12 mouse cellular contexts compared by ENCODE assay signal in the genomic region with DNA sequence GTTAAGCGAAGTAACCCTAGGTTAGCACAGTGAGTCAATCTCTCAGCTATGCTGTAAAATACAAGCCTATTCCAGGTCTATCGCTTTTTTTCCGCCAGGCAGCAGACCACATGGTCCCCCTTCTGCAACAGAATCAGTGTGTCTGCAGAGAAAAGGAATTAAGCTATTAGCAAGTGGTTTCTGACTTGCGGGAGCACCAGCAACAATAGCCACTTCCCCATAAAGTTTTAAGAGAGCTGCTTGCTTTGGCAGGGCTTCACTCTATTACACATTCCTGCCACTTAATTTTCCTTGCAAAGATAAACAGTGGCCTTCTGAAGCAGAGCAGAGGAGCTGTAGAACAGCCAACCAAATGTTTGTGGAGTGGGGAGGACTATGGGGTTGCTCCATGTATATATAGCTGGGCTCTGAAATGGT. TPM values are rescaled to one million over a fixed set of nuclear protein-coding genes. Genes with fewer than 3 reads are reported as not detected.
DNase-seq lines count a peak whose midpoint lies in the region; ATAC-seq and TF ChIP-seq lines count a peak whose summit lies in the region.
"Had no signal": no experiment of that assay in that cellular context is flagged by ENCODE, and none has a peak within 500 bp of the region (broad histone marks: within the 10 kb centered on the region; RNA-seq: fewer than 3 reads in every experiment).

No protein-coding gene starts in this region.

- 0 out of 2 replicates have a peak, but pooled peaks cover 10% of the 10 kb centered on the region for H3K4me1 ChIP-seq in lung, embryonic 14.5 days (ENCODE audit: insufficient read depth)
- H3K4me1 ChIP-seq in midbrain, embryonic 13.5 days (replicated peaks) = no peaks in the 10 kb centered on the region
- H3K4me1 ChIP-seq: forebrain, embryonic 13.5 days; liver, embryonic 13.5 days had no signal

- H3K4me3 ChIP-seq in lung, embryonic 14.5 days (ENCODE audit: low read depth, low read length) = no peak overlapping the region
- H3K4me3 ChIP-seq in midbrain, embryonic 13.5 days (replicated peaks) = no peak overlapping the region
- H3K4me3 ChIP-seq: forebrain, embryonic 13.5 days; liver, embryonic 13.5 days had no signal

- 47% methylated on average over 4 of the region's 4 CpGs for WGBS in lung, embryonic 14.5 days
- WGBS in midbrain, embryonic 13.5 days = 71% methylated on average over 4 of the region's 4 CpGs

- peak; percentile 51 for TF ChIP-seq CTCF in lung, embryonic 14.5 days (IDR thresholded peaks at IDR 0.05; ENCODE audit: low read depth)

- peak; percentile 99 for ATAC-seq in lung, embryonic 14.5 days (ENCODE audit: insufficient read depth)
- ATAC-seq in midbrain, embryonic 13.5 days = no peak
- ATAC-seq: forebrain, embryonic 13.5 days had no signal

- no peak overlapping the region for H3K9ac ChIP-seq in lung, embryonic 14.5 days
- H3K9ac ChIP-seq in midbrain, embryonic 13.5 days (replicated peaks) = no peak overlapping the region
- H3K9ac ChIP-seq: forebrain, embryonic 13.5 days; liver, embryonic 13.5 days had no signal

- peak overlapping the region; percentile 65 for H3K27ac ChIP-seq in lung, embryonic 14.5 days (ENCODE audit: low read depth)
- no peak overlapping the region for H3K27ac ChIP-seq in midbrain, embryonic 13.5 days
- H3K27ac ChIP-seq: forebrain, embryonic 13.5 days; liver, embryonic 13.5 days had no signal

- H3K4me2 ChIP-seq in lung, embryonic 14.5 days = peak overlapping the region; percentile 12; the same call in 1 of the 2 replicates
- H3K4me2 ChIP-seq in midbrain, embryonic 13.5 days (replicated peaks) = no peak overlapping the region
- H3K4me2 ChIP-seq: forebrain, embryonic 13.5 days; liver, embryonic 13.5 days had no signal

- peak; percentile 37 for DNase-seq in Muller cell, postnatal 12 days (ENCODE audit: inconsistent ontology term)
- DNase-seq in fibroblast of lung, adult 2 months (ENCODE audit: low read depth) = peak; percentile 65
- peak; percentile 37 for DNase-seq in kidney, adult 9 months
- DNase-seq in lung, embryonic 14.5 days = peak; percentile 87
- DNase-seq in left cerebral cortex, postnatal 10 days (ENCODE audit: extremely low spot score in 1 of 2, low spot score in 2 of 2) = no peak
- no peak for DNase-seq in adrenal gland, adult 8-10 months
- no peak for DNase-seq in thymus, postnatal 14 days
- DNase-seq: adrenal gland, adult 2 months; cerebellum, postnatal 10 days; liver, embryonic 13.5 days had no signal

- intact Hi-C loops in left cerebral cortex, postnatal 10 days (cut with DNase I) = no loop called here

- no peaks in the 10 kb centered on the region for H3K9me3 ChIP-seq in lung, embryonic 14.5 days (ENCODE audit: low read depth, low read length)
- H3K9me3 ChIP-seq in midbrain, embryonic 13.5 days = no peaks in the 10 kb centered on the region
- H3K9me3 ChIP-seq: forebrain, embryonic 13.5 days; liver, embryonic 13.5 days had no signal

- no peaks in the 10 kb centered on the region for H3K27me3 ChIP-seq in lung, embryonic 14.5 days (ENCODE audit: insufficient read depth, low read length)
- H3K27me3 ChIP-seq in midbrain, embryonic 13.5 days = no peaks in the 10 kb centered on the region
- H3K27me3 ChIP-seq: forebrain, embryonic 13.5 days; liver, embryonic 13.5 days had no signal

- no peaks in the 10 kb centered on the region for H3K36me3 ChIP-seq in lung, embryonic 14.5 days (ENCODE audit: insufficient read depth)
- H3K36me3 ChIP-seq in midbrain, embryonic 13.5 days = no peaks in the 10 kb centered on the region
- H3K36me3 ChIP-seq: liver, embryonic 13.5 days had no signal

RNA-seq across cellular contexts. Expression of a gene that starts 59.8 kb away (rescaled TPM):
- polyA plus RNA-seq in lung, embryonic 14.5 days (2014; fragmentation: Nextera tagmentation; extraction: Ambion mirVana) = 0.50 and 0.74 TPM in 2 replicates
- 1 to 10 TPM; 4.2 to 4.4 TPM for total RNA-seq in left cerebral cortex, postnatal 10 days (2021)
- 10 to 100 TPM in 2 of 4 experiments, 1 to 10 TPM in 2; 6.4 to 14.2 (median 10.4) TPM for total RNA-seq in adrenal gland, adult 8-10 months (2022)
- 0.96 and 1.3 TPM in 2 replicates for polyA plus RNA-seq in midbrain, embryonic 13.5 days (2015; fragmentation: Nextera tagmentation; extraction: Ambion mirVana)

Comparison
In these comparisons a context has a peak if more than half of its experiments do, and no peak if none do; other contexts are left out.
1. DNase-seq: peak in Muller cell, postnatal 12 days (single experiment), fibroblast of lung, adult 2 months (single experiment), kidney, adult 9 months (single experiment) and lung, embryonic 14.5 days (single experiment); none in left cerebral cortex, postnatal 10 days (0 of 2), adrenal gland, adult 8-10 months (single experiment) and thymus, postnatal 14 days (single experiment).